In genomic region chr16:45927601-45928000, GRCm38 (mm10) we compare ENCODE assay signal across 17 mouse cellular contexts. TPM values are rescaled to one million over a fixed set of nuclear protein-coding genes. Genes with fewer than 3 reads are reported as not detected.
DNase-seq lines count a peak whose midpoint lies in the region; ATAC-seq lines count a peak whose summit lies in the region.
"Had no signal": no experiment of that assay in that cellular context is flagged by ENCODE, and none has a peak within 500 bp of the region (broad histone marks: within the 10 kb centered on the region; RNA-seq: fewer than 3 reads in every experiment).

No protein-coding gene starts in this region.

- no peak overlapping the region for H3K4me3 ChIP-seq in liver, embryonic 12.5 days
- H3K4me3 ChIP-seq: forebrain, embryonic 10.5 days; heart, embryonic 13.5 days; hindbrain, embryonic 12.5 days; layer of hippocampus, adult 2 months; megakaryocyte, embryonic 14.5 days; neural tube, embryonic 13.5 days had no signal

- WGBS in liver, embryonic 12.5 days (ENCODE audit: insufficient replicate concordance): 36% methylated on average over 3 of the region's 3 CpGs

- no peak for ATAC-seq in liver, embryonic 12.5 days

- peak; percentile 88 for DNase-seq in heart, adult 11 months
- DNase-seq in heart, postnatal 4 days: no peak
- DNase-seq in adipocyte (ENCODE audit: low spot score): peak; percentile 35
- peak; percentile 76 for DNase-seq in lung, postnatal 25 days (ENCODE audit: low spot score)
- no peak for DNase-seq in thymus, postnatal 36 days
- DNase-seq in layer of hippocampus, postnatal 25 days (ENCODE audit: extremely low spot score in 1 of 2, low spot score in 1 of 2): no peak
- DNase-seq in neural tube, embryonic 10.5 days (ENCODE audit: extremely low spot score, low spot score): no peak
- DNase-seq: cerebellum, adult 11 months; thymus, adult 2 months had no signal

- H3K4me2 ChIP-seq in liver, embryonic 12.5 days: 0 out of 2 replicates have a peak overlapping the region, but pooled peaks have one; percentile 3
- H3K4me2 ChIP-seq: heart, embryonic 13.5 days; hindbrain, embryonic 12.5 days; neural tube, embryonic 13.5 days had no signal

- H3K27ac ChIP-seq in liver, embryonic 12.5 days: no peak overlapping the region
- H3K27ac ChIP-seq: heart, embryonic 13.5 days; hindbrain, embryonic 12.5 days; layer of hippocampus, adult 2 months; neural tube, embryonic 13.5 days had no signal

- H3K9me3 ChIP-seq in liver, embryonic 12.5 days (replicated peaks): no peaks in the 10 kb centered on the region
- H3K9me3 ChIP-seq: forebrain, embryonic 10.5 days; heart, embryonic 13.5 days; hindbrain, embryonic 12.5 days; megakaryocyte, embryonic 14.5 days; neural tube, embryonic 13.5 days had no signal

- peaks cover 7% of the 10 kb centered on the region; the same call in 1 of the 2 replicates for H3K4me1 ChIP-seq in liver, embryonic 12.5 days
- H3K4me1 ChIP-seq: forebrain, embryonic 10.5 days; hindbrain, embryonic 12.5 days; megakaryocyte, embryonic 14.5 days had no signal

- H3K9ac ChIP-seq in liver, embryonic 12.5 days: no peak overlapping the region
- H3K9ac ChIP-seq: heart, embryonic 13.5 days; hindbrain, embryonic 12.5 days; neural tube, embryonic 13.5 days had no signal

- H3K36me3 ChIP-seq in liver, embryonic 12.5 days: no peaks in the 10 kb centered on the region
- H3K36me3 ChIP-seq: forebrain, embryonic 10.5 days; heart, embryonic 13.5 days; hindbrain, embryonic 12.5 days; neural tube, embryonic 13.5 days had no signal

- no peaks in the 10 kb centered on the region for H3K27me3 ChIP-seq in liver, embryonic 12.5 days (replicated peaks)
- H3K27me3 ChIP-seq: heart, embryonic 13.5 days; hindbrain, embryonic 12.5 days; megakaryocyte, embryonic 14.5 days; neural tube, embryonic 13.5 days had no signal

RNA-seq across cellular contexts. Expression of gene Phldb2, which starts 25.8 kb away (rescaled TPM):
- total RNA-seq in heart, postnatal 4 days (2021): 10 to 100 TPM; 87.3 to 88.9 TPM
- polyA plus RNA-seq in liver, embryonic 12.5 days (2016; fragmentation: Nextera tagmentation; extraction: Ambion mirVana): 17.4 TPM in 2 replicates
- total RNA-seq in layer of hippocampus, postnatal 25 days (2021): 1 to 10 TPM; 4.7 to 7.0 TPM
- total RNA-seq: MEL had no signal

Comparison
In these comparisons a context has a peak if more than half of its experiments do, and no peak if none do; other contexts are left out.
1. DNase-seq: peak in heart, adult 11 months (single experiment), adipocyte (single experiment) and lung, postnatal 25 days (single experiment); none in heart, postnatal 4 days (single experiment), thymus, postnatal 36 days (0 of 2), layer of hippocampus, postnatal 25 days (0 of 2) and neural tube, embryonic 10.5 days (single experiment).
2. RNA of gene Phldb2, which starts 25.8 kb away (total RNA-seq): 87.3 to 88.9 TPM in heart, postnatal 4 days; 4.7 to 7.0 TPM in layer of hippocampus, postnatal 25 days; every median in the first group is over 10 times any median in the second.